Mouse (Mus musculus) spleen, postnatal 0 days (tissue): ENCODE data around the gene Zmynd11. TPM values are rescaled to one million over a fixed set of nuclear protein-coding genes. Genes with fewer than 3 reads are reported as not detected.

Experiments used
- polyA plus RNA-seq: library from polyadenylated mRNA; unstranded; fragments of >200 nt; fragmentation: Nextera tagmentation; extraction: Ambion mirVana; gene quantifications from 2 replicates; pipeline ENCODE4 v1.2.1, GENCODE M21; 2015

Zmynd11 gene
- 32.9 and 36.5 TPM in 2 replicates for polyA plus RNA-seq

DNA sequence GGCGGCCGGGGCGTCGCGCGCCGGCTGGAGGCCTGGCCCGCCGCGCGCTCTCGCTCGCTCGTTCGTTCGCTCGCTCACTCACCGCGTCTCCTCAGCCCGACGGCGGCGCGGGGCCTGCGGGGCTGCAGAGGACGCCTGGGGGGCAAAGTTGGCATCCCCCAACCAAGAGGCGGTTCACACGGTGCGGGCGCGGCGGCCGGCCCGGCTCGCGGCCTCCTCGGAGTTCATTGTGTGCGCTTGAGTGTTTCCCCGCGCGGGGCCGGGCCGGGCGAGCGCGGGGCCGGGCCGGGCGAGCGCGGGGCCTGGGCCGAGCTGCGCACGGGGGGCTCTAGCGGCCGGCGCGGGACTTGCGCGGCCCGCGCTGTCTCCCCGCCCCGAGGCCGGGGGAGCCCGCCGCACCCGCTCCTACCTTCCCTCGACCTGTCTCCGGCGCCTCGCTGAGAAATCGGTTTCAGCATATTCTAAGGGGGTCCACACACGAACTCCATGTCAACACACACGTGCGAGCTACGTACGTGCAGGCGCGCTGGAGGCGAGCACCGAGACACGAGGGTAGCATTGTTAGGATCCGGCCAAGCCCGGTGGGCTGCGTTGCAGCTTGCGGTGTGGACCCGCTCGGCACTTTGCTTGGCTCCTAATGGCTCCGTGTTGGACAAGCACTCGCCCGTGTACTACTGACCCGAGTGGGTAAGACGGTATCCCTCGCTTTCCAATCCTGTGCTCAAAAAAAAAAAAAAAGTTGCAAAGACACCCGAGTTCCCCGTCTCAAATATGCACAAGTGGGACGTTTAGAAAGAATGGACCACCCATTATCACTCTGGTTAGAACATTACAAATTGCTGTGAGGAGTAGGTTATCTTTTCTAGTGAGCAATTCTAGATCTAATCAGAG is at the start of gene Zmynd11:
Zmynd11 (minus strand) TSS at position 685 of the 891 bp plus-strand sequence.

